Mouse (Mus musculus) forebrain, embryonic 10.5 days (tissue): ENCODE measurements around the gene Sptbn2. TPM values are rescaled to one million over a fixed set of nuclear protein-coding genes. Genes with fewer than 3 reads are reported as not detected.
A peak's percentile ranks its signal among the peaks of the same experiment; 100 is the strongest.
"Not testable (repeated sequence)": the region's sequence is repeated elsewhere in the genome, so short reads cannot be mapped to it uniquely, and the experiment has no call there.

Experiments used
- DNase-seq: peaks from one replicate; pipeline ENCODE4 v3.0.0-alpha.2; 2017; ENCODE audit warnings: low spot score; ENCODE audit errors: extremely low spot score
- H3K27ac ChIP-seq: fragments of 300-500 bp; sonication (generic); 2 replicates; pipeline ENCODE4 v1.5.1; 2016; ENCODE audit warnings: mild to moderate bottlenecking
- H3K27me3 ChIP-seq: fragments of 300-500 bp; sonication (generic); 2 replicates; pipeline ENCODE4 v1.6.1; 2016; ENCODE audit warnings: mild to moderate bottlenecking; ENCODE audit not compliant: poor library complexity, severe bottlenecking
- H3K36me3 ChIP-seq: fragments of 300-500 bp; sonication (generic); replicated peaks from 2 replicates; pipeline ENCODE4 v1.6.1; 2016; ENCODE audit warnings: mild to moderate bottlenecking, moderate library complexity
- H3K4me1 ChIP-seq: fragments of 300-500 bp; sonication (generic); 2 replicates; pipeline ENCODE4 v1.6.1; 2016
- H3K4me3 ChIP-seq: fragments of 300-500 bp; sonication (generic); 2 replicates; pipeline ENCODE4 v1.5.1; 2016; ENCODE audit warnings: mild to moderate bottlenecking, moderate library complexity
- H3K9me3 ChIP-seq: fragments of 300-500 bp; sonication (generic); 2 replicates; pipeline ENCODE4 v1.6.1; 2016; ENCODE audit warnings: mild to moderate bottlenecking, moderate library complexity
- WGBS: fragments of 180-500 bp; shearing (Covaris S2); methylation state at CpG from one replicate; pipeline ENCODE4 v1.1.7; 2016; 5-methylcytosine and 5-hydroxymethylcytosine counted together
- polyA plus RNA-seq: library from polyadenylated mRNA; unstranded; fragments of >200 nt; fragmentation: Nextera tagmentation; extraction: Ambion mirVana; gene quantifications from 2 replicates; pipeline ENCODE4 v1.2.1, GENCODE M21; 2016

Gene Sptbn2
- polyA plus RNA-seq, 1 experiment from 2014 or later = 8.3 TPM

GRCm38 (mm10) chr19:4756193-4756911 lies 45.4 kb downstream of the Sptbn2 start, which contains the start of gene Rbm4b:
Rbm4b (plus strand) TSS chr19:4756497.
- H3K27me3 ChIP-seq = no peaks in the 10 kb centered on the region
- peaks cover 35% of the 10 kb centered on the region for H3K4me1 ChIP-seq
- H3K9me3 ChIP-seq = no peaks in the 10 kb centered on the region
- WGBS = under 1% methylated on average over 65 of the region's 65 CpGs
- H3K36me3 ChIP-seq = peaks cover 45% of the 10 kb centered on the region
- peak within 1 kb of the TSS; percentile 98 for H3K27ac ChIP-seq
- peak; percentile 98 for DNase-seq
- peak within 1 kb of the TSS; percentile 73 for H3K4me3 ChIP-seq

GRCm38 (mm10) chr19:4756921-4757320 lies 46.0 kb downstream of the Sptbn2 start:
- H3K27ac ChIP-seq = peak overlapping the region; percentile 98
- H3K36me3 ChIP-seq = peaks cover 45% of the 10 kb centered on the region
- no peak for DNase-seq
- no peaks in the 10 kb centered on the region for H3K9me3 ChIP-seq
- H3K27me3 ChIP-seq = no peaks in the 10 kb centered on the region
- 7% methylated on average over 9 of the region's 9 CpGs for WGBS
- H3K4me1 ChIP-seq = peaks cover 35% of the 10 kb centered on the region
- H3K4me3 ChIP-seq = peak overlapping the region; percentile 73

GRCm38 (mm10) chr19:4760544-4760943 lies 49.6 kb downstream of the Sptbn2 start:
- not testable (repeated sequence) for DNase-seq
- peaks cover 76% of the 10 kb centered on the region for H3K36me3 ChIP-seq
- 96% methylated on average over 8 of the region's 8 CpGs for WGBS

GRCm38 (mm10) chr19:4762876-4763275 lies 51.9 kb downstream of the Sptbn2 start:
- Histone ChIP-seq H3K27me3 (no peaks in the 10 kb centered on the region), H3K9me3 (no peaks in the 10 kb centered on the region), H3K36me3 (peaks cover 94% of the 10 kb centered on the region), H3K27ac (no peak overlapping the region), H3K4me3 (no peak overlapping the region), H3K4me1 (peaks cover 19% of the 10 kb centered on the region)
- DNase-seq = no peak
- 78% methylated on average over 1 of the region's 1 CpGs for WGBS

More at GRCm38 (mm10) chr19:4760544-4760943, 49.6 kb downstream of the Sptbn2 start:
- H3K4me3 ChIP-seq, H3K27me3 ChIP-seq, H3K27ac ChIP-seq, H3K9me3 ChIP-seq: not testable (repeated sequence)
- peaks cover 31% of the 10 kb centered on the region for H3K4me1 ChIP-seq

- H3K27me3 ChIP-seq = no peaks in the 10 kb centered on the region
- H3K27ac ChIP-seq = no peak overlapping the region
- peaks cover 98% of the 10 kb centered on the region for H3K36me3 ChIP-seq
- no peak for DNase-seq
- no peaks in the 10 kb centered on the region for H3K9me3 ChIP-seq
- WGBS = 92% methylated on average over 8 of the region's 12 CpGs
- H3K4me1 ChIP-seq = no peaks in the 10 kb centered on the region
- no peak overlapping the region for H3K4me3 ChIP-seq
Observed at GRCm38 (mm10) chr19:4767507-4768148, 56.7 kb downstream of the Sptbn2 start.

- no peaks in the 10 kb centered on the region for H3K9me3 ChIP-seq
- H3K36me3 ChIP-seq = peaks cover 100% of the 10 kb centered on the region
- WGBS = 87% methylated on average over 3 of the region's 3 CpGs
- DNase-seq = no peak
- no peaks in the 10 kb centered on the region for H3K27me3 ChIP-seq
- no peaks in the 10 kb centered on the region for H3K4me1 ChIP-seq
- H3K4me3 ChIP-seq = no peak overlapping the region
- no peak overlapping the region for H3K27ac ChIP-seq
Observed at GRCm38 (mm10) chr19:4772785-4773184, 61.8 kb downstream of the Sptbn2 start.

- Histone ChIP-seq H3K27me3 (no peaks in the 10 kb centered on the region), H3K9me3 (no peaks in the 10 kb centered on the region), H3K4me1 (peaks cover 6% of the 10 kb centered on the region; the same call in 1 of the 2 replicates), H3K4me3 (no peak overlapping the region), H3K27ac (no peak overlapping the region), H3K36me3 (peaks cover 100% of the 10 kb centered on the region)
- DNase-seq = no peak
- WGBS = 93% methylated on average over 2 of the region's 2 CpGs
Observed at GRCm38 (mm10) chr19:4782891-4783290, 71.9 kb downstream of the Sptbn2 start.

GRCm38 (mm10) chr19:4785206-4785605 lies 74.2 kb downstream of the Sptbn2 start:
- no peak for DNase-seq
- Histone ChIP-seq H3K27ac (no peak overlapping the region), H3K9me3 (no peaks in the 10 kb centered on the region), H3K27me3 (no peaks in the 10 kb centered on the region), H3K4me1 (peaks cover 13% of the 10 kb centered on the region), H3K4me3 (no peak overlapping the region), H3K36me3 (peaks cover 100% of the 10 kb centered on the region)
- 88% methylated on average over 7 of the region's 7 CpGs for WGBS

GRCm38 (mm10) chr19:4786313-4786712 lies 75.3 kb downstream of the Sptbn2 start:
- H3K27ac ChIP-seq = no peak overlapping the region
- WGBS = 94% methylated on average over 2 of the region's 2 CpGs
- H3K4me3 ChIP-seq = no peak overlapping the region
- peaks cover 100% of the 10 kb centered on the region for H3K36me3 ChIP-seq
- H3K9me3 ChIP-seq = no peaks in the 10 kb centered on the region
- H3K4me1 ChIP-seq = peaks cover 24% of the 10 kb centered on the region
- no peak for DNase-seq
- H3K27me3 ChIP-seq = no peaks in the 10 kb centered on the region

GRCm38 (mm10) chr19:4793281-4793830 lies 82.4 kb downstream of the Sptbn2 start:
- peaks cover 62% of the 10 kb centered on the region for H3K36me3 ChIP-seq
- 1% methylated on average over 16 of the region's 16 CpGs for WGBS
- no peak for DNase-seq

GRCm38 (mm10) chr19:4793831-4794422 lies 83.0 kb downstream of the Sptbn2 start, which contains the start of gene Rbm4:
Rbm4 (minus strand) TSS chr19:4793901.
- under 1% methylated on average over 31 of the region's 31 CpGs for WGBS
- peak; percentile 94 for DNase-seq
- Histone ChIP-seq H3K36me3 (peaks cover 62% of the 10 kb centered on the region), H3K27me3 (no peaks in the 10 kb centered on the region), H3K4me3 (peak within 1 kb of the TSS; percentile 82), H3K4me1 (peaks cover 46% of the 10 kb centered on the region), H3K27ac (peak within 1 kb of the TSS; percentile 88), H3K9me3 (no peaks in the 10 kb centered on the region)

More at GRCm38 (mm10) chr19:4793281-4793830, 82.4 kb downstream of the Sptbn2 start:
- Histone ChIP-seq H3K27me3 (no peaks in the 10 kb centered on the region), H3K4me1 (peaks cover 46% of the 10 kb centered on the region), H3K9me3 (no peaks in the 10 kb centered on the region), H3K27ac (peak overlapping the region; percentile 88), H3K4me3 (peak overlapping the region; percentile 82)

- Histone ChIP-seq H3K4me3 (no peak overlapping the region), H3K36me3 (peaks cover 62% of the 10 kb centered on the region), H3K27ac (no peak overlapping the region), H3K4me1 (peaks cover 31% of the 10 kb centered on the region), H3K9me3 (no peaks in the 10 kb centered on the region), H3K27me3 (no peaks in the 10 kb centered on the region)
- 81% methylated on average over 1 of the region's 1 CpGs for WGBS
- DNase-seq = no peak
Observed at GRCm38 (mm10) chr19:4795929-4796328, 85.0 kb downstream of the Sptbn2 start.
